Mouse (Mus musculus) forebrain, embryonic 16.5 days (tissue): ENCODE results near the gene Rbfox1. TPM values are rescaled to one million over a fixed set of nuclear protein-coding genes. Genes with fewer than 3 reads are reported as not detected.

Experiments
- ATAC-seq: fragments of 200-750 bp; cut with Nextera tagmentation; 2 replicates; pipeline ENCODE4 v1.8.0; 2017; ENCODE audit warnings: mild to moderate bottlenecking, moderate library complexity
- H3K27ac ChIP-seq: fragments of 300-500 bp; sonication (generic); 2 replicates; pipeline ENCODE4 v1.5.1; 2014; ENCODE audit warnings: low read length, control low read depth
- H3K27me3 ChIP-seq: fragments of 300-500 bp; sonication (generic); replicated peaks from 2 replicates; pipeline ENCODE4 v1.6.1; 2014; ENCODE audit warnings: low read length; ENCODE audit not compliant: control insufficient read depth, insufficient read depth
- H3K36me3 ChIP-seq: fragments of 300-500 bp; sonication (generic); 2 replicates; pipeline ENCODE4 v1.6.1; 2014; ENCODE audit not compliant: control insufficient read depth, insufficient read depth
- H3K4me1 ChIP-seq: fragments of 300-500 bp; sonication (generic); replicated peaks from 2 replicates; pipeline ENCODE4 v1.6.1; 2014; ENCODE audit warnings: low read length; ENCODE audit not compliant: control insufficient read depth, insufficient read depth
- H3K4me2 ChIP-seq: fragments of 300-500 bp; sonication (generic); 2 replicates; pipeline ENCODE4 v1.6.1; 2014; ENCODE audit warnings: mild to moderate bottlenecking, low read length, control low read depth
- H3K4me3 ChIP-seq: fragments of 300-500 bp; sonication (generic); replicated peaks from 2 replicates; pipeline ENCODE4 v1.5.1; 2014; ENCODE audit warnings: mild to moderate bottlenecking, low read length, control low read depth
- H3K9ac ChIP-seq: fragments of 300-500 bp; sonication (generic); replicated peaks from 2 replicates; pipeline ENCODE4 v1.6.1; 2014; ENCODE audit warnings: low read depth, low read length, control low read depth
- H3K9me3 ChIP-seq: fragments of 300-500 bp; sonication (generic); 2 replicates; pipeline ENCODE4 v1.6.1; 2016; ENCODE audit warnings: low read length; ENCODE audit not compliant: control insufficient read depth
- WGBS: fragments of 180-500 bp; shearing (Covaris S2); extraction: QIAGEN DNeasy Blood & Tissue Kit; methylation state at CpG from one replicate; pipeline ENCODE4 v1.1.7; 2014; 5-methylcytosine and 5-hydroxymethylcytosine counted together
- polyA plus RNA-seq: library from polyadenylated mRNA; unstranded; fragments of >200 nt; fragmentation: Nextera tagmentation; extraction: Ambion mirVana; gene quantifications from 2 replicates; pipeline ENCODE4 v1.2.1, GENCODE M21; 2015

Rbfox1 gene
- polyA plus RNA-seq, 1 experiment from 2014 or later: 210 TPM

- peak overlapping the region; percentile 77 for H3K27ac ChIP-seq
- peak; percentile 71 for ATAC-seq
- WGBS: 43% methylated on average over 8 of the region's 8 CpGs
- H3K9ac ChIP-seq: no peak overlapping the region
- H3K4me2 ChIP-seq: no peak overlapping the region
- H3K27me3 ChIP-seq: no peaks in the 10 kb centered on the region
- H3K4me1 ChIP-seq: peaks cover 5% of the 10 kb centered on the region
- no peaks in the 10 kb centered on the region for H3K9me3 ChIP-seq
- no peaks in the 10 kb centered on the region for H3K36me3 ChIP-seq
- no peak overlapping the region for H3K4me3 ChIP-seq
Measured at GRCm38 (mm10) chr16:7158856-7159826, 1274.0 kb downstream of the Rbfox1 start.

- no peak overlapping the region for H3K9ac ChIP-seq
- peaks cover 5% of the 10 kb centered on the region for H3K4me1 ChIP-seq
- no peak overlapping the region for H3K4me2 ChIP-seq
- peak; percentile 37 for ATAC-seq
- H3K27me3 ChIP-seq: no peaks in the 10 kb centered on the region
- H3K27ac ChIP-seq: peak overlapping the region; percentile 50
- WGBS: 39% methylated on average over 6 of the region's 6 CpGs
- H3K4me3 ChIP-seq: no peak overlapping the region
- no peaks in the 10 kb centered on the region for H3K36me3 ChIP-seq
- no peaks in the 10 kb centered on the region for H3K9me3 ChIP-seq
Measured at GRCm38 (mm10) chr16:7159827-7160217, 1274.7 kb downstream of the Rbfox1 start.

GRCm38 (mm10) chr16:7162168-7162567 lies 1277.0 kb downstream of the Rbfox1 start:
- H3K27ac ChIP-seq: no peak overlapping the region
- ATAC-seq: peak; percentile 7; the same call in 1 of the 2 replicates

GRCm38 (mm10) chr16:7163688-7164087 lies 1278.5 kb downstream of the Rbfox1 start:
- ATAC-seq: no peak
- WGBS: 71% methylated on average over 4 of the region's 4 CpGs

More at GRCm38 (mm10) chr16:7162168-7162567, 1277.0 kb downstream of the Rbfox1 start:
- no peak overlapping the region for H3K4me3 ChIP-seq
- H3K36me3 ChIP-seq: no peaks in the 10 kb centered on the region
- H3K27me3 ChIP-seq: no peaks in the 10 kb centered on the region
- peaks cover 5% of the 10 kb centered on the region for H3K4me1 ChIP-seq
- H3K9me3 ChIP-seq: no peaks in the 10 kb centered on the region
- H3K9ac ChIP-seq: no peak overlapping the region
- no peak overlapping the region for H3K4me2 ChIP-seq
- WGBS: 29% methylated on average over 4 of the region's 4 CpGs

GRCm38 (mm10) chr16:7164153-7164737 lies 1279.1 kb downstream of the Rbfox1 start:
- ATAC-seq: no peak
- Histone ChIP-seq H3K4me3 (no peak overlapping the region), H3K27me3 (no peaks in the 10 kb centered on the region), H3K9me3 (no peaks in the 10 kb centered on the region), H3K36me3 (no peaks in the 10 kb centered on the region), H3K9ac (no peak overlapping the region), H3K4me2 (no peak overlapping the region), H3K4me1 (no peaks in the 10 kb centered on the region), H3K27ac (no peak overlapping the region)
- 45% methylated on average over 8 of the region's 8 CpGs for WGBS

More at GRCm38 (mm10) chr16:7163688-7164087, 1278.5 kb downstream of the Rbfox1 start:
- Histone ChIP-seq H3K4me1 (no peaks in the 10 kb centered on the region), H3K9ac (no peak overlapping the region), H3K27ac (no peak overlapping the region), H3K4me2 (no peak overlapping the region), H3K36me3 (no peaks in the 10 kb centered on the region), H3K4me3 (no peak overlapping the region), H3K27me3 (no peaks in the 10 kb centered on the region), H3K9me3 (no peaks in the 10 kb centered on the region)

- Histone ChIP-seq H3K27me3 (no peaks in the 10 kb centered on the region), H3K36me3 (no peaks in the 10 kb centered on the region), H3K4me3 (no peak overlapping the region), H3K27ac (no peak overlapping the region), H3K4me2 (no peak overlapping the region), H3K4me1 (no peaks in the 10 kb centered on the region), H3K9ac (no peak overlapping the region), H3K9me3 (no peaks in the 10 kb centered on the region)
- ATAC-seq: no peak
- WGBS: 96% methylated on average over 2 of the region's 2 CpGs
Measured at GRCm38 (mm10) chr16:7175960-7176359, 1290.8 kb downstream of the Rbfox1 start.

- WGBS: 47% methylated on average over 2 of the region's 2 CpGs
- no peaks in the 10 kb centered on the region for H3K9me3 ChIP-seq
- ATAC-seq: peak; percentile 65; the same call in 1 of the 2 replicates
- H3K4me2 ChIP-seq: no peak overlapping the region
- H3K4me1 ChIP-seq: peaks cover 14% of the 10 kb centered on the region
- no peak overlapping the region for H3K4me3 ChIP-seq
- no peak overlapping the region for H3K9ac ChIP-seq
- H3K27me3 ChIP-seq: no peaks in the 10 kb centered on the region
- no peaks in the 10 kb centered on the region for H3K36me3 ChIP-seq
- H3K27ac ChIP-seq: no peak overlapping the region
Measured at GRCm38 (mm10) chr16:7187788-7188187, 1302.6 kb downstream of the Rbfox1 start.

GRCm38 (mm10) chr16:7193535-7193934 lies 1308.4 kb downstream of the Rbfox1 start:
- no peak for ATAC-seq
- Histone ChIP-seq H3K4me3 (no peak overlapping the region), H3K9ac (no peak overlapping the region), H3K9me3 (no peaks in the 10 kb centered on the region), H3K27ac (no peak overlapping the region), H3K27me3 (no peaks in the 10 kb centered on the region), H3K4me1 (no peaks in the 10 kb centered on the region), H3K4me2 (no peak overlapping the region), H3K36me3 (no peaks in the 10 kb centered on the region)
- WGBS: 82% methylated on average over 5 of the region's 5 CpGs

- no peak overlapping the region for H3K4me3 ChIP-seq
- no peaks in the 10 kb centered on the region for H3K9me3 ChIP-seq
- no peak overlapping the region for H3K4me2 ChIP-seq
- 0 out of 2 replicates have a peak, but pooled peaks cover 4% of the 10 kb centered on the region for H3K4me1 ChIP-seq
- ATAC-seq: no peak
- H3K36me3 ChIP-seq: no peaks in the 10 kb centered on the region
- no peak overlapping the region for H3K27ac ChIP-seq
- no peak overlapping the region for H3K9ac ChIP-seq
- WGBS: 61% methylated on average over 5 of the region's 5 CpGs
- no peaks in the 10 kb centered on the region for H3K27me3 ChIP-seq
Measured at GRCm38 (mm10) chr16:7197953-7198352, 1312.8 kb downstream of the Rbfox1 start.
